Mouse (Mus musculus) layer of hippocampus, adult 9-10 months (tissue): Measurements from ENCODE around the gene Hist2h2ab.
A peak's percentile ranks its signal among the peaks of the same experiment; 100 is the strongest.
"Not testable (repeated sequence)": the region's sequence is repeated elsewhere in the genome, so short reads cannot be mapped to it uniquely, and the experiment has no call there.

ENCODE experiments used
- DNase-seq: peaks from one replicate; pipeline ENCODE4 v3.0.0; 2022; ENCODE audit warnings: low spot score

Gene Hist2h2ab

GRCm38 (mm10) chr3:96262216-96262875, 42.7 kb downstream of the Hist2h2ab start:
- DNase-seq: peak; percentile 58

DNA sequence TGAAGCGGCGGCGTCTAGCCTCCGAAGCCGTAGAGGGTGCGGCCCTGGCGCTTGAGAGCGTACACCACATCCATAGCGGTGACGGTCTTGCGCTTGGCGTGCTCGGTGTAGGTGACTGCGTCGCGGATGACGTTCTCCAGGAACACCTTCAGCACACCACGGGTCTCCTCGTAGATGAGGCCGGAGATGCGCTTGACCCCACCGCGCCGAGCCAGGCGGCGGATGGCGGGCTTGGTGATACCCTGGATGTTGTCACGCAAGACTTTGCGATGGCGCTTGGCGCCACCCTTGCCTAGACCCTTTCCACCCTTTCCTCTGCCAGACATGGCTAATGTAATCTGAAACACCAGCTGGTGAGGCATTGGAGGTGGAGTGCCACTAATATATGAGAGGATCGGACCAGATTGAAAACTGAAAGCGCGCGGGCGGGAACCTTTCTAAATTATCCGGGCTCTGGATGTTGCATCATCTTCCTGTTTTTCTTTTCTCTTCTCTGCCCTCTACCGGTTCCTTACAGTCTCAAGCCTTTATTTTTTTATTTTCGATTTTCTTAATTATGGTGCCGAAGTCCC, 43.4 kb downstream of the Hist2h2ab start, which contains the start of gene Hist2h4:
Gene Hist2h4, minus strand, starts transcription at position 333 of the 572 bp plus-strand sequence.
- DNase-seq: peak; percentile 99

GRCm38 (mm10) chr3:96263558-96264403, 44.1 kb downstream of the Hist2h2ab start:
- no peak for DNase-seq

GRCm38 (mm10) chr3:96264404-96264949, 44.8 kb downstream of the Hist2h2ab start:
- DNase-seq: no peak

- no peak for DNase-seq
These were observed 46.6 kb downstream of the Hist2h2ab start for GRCm38 (mm10) chr3:96266132-96266710.

DNA sequence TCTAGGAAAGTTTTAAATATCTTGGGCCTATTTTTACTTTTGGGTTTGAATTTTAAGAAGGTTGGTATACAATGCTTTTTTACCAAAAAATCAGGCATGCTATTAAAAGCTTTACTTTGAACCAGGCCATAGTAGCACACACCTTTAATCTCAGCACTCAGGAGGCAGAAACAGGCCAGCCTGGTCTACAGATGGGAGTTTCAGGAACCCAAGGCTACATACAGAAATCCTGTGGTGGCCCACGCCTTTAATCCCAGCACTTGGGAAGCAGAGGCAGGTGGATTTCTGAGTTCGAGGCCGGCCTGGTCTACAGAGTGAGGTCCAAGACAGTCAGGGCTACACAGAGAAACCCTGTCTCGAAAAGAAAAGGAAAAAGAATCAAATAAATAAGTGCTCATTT, 47.9 kb downstream of the Hist2h2ab start:
- no peak for DNase-seq

DNA sequence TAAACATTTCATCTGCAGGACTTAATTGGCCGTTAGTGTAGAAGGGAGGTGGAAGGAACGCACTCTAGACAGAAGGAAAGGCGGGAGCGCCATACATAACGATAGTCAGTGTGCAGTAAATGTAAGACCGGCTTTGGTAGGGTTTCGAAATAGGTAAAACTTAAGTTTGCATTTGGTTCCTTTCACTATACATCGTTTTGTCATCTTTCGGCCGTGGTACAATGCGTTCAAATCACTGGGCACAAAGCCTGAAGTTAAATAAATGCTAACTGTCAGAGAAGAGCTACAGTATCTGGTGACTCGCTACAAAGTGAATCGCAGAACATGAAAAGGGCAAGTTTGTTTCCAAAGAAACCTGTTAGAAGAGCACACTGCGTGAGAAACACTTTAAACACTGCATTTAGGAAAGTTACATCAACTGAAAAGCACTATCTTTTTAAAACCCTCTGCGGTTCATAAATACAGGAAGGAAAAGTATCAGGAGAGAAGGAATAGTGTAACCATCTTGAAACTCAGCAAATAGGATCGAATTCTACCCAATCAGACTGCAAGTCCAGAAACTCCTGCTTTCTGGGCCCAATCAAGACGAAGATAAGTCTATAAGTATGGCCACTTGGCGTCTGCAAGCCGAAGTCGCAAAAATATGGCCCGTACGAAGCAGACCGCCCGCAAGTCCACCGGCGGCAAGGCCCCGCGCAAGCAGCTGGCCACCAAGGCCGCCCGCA, 48.5 kb downstream of the Hist2h2ab start, which contains the start of gene Hist2h3b:
Gene Hist2h3b, plus strand, starts transcription at position 604 of the 725 bp plus-strand sequence.
- peak; percentile 78 for DNase-seq

DNA sequence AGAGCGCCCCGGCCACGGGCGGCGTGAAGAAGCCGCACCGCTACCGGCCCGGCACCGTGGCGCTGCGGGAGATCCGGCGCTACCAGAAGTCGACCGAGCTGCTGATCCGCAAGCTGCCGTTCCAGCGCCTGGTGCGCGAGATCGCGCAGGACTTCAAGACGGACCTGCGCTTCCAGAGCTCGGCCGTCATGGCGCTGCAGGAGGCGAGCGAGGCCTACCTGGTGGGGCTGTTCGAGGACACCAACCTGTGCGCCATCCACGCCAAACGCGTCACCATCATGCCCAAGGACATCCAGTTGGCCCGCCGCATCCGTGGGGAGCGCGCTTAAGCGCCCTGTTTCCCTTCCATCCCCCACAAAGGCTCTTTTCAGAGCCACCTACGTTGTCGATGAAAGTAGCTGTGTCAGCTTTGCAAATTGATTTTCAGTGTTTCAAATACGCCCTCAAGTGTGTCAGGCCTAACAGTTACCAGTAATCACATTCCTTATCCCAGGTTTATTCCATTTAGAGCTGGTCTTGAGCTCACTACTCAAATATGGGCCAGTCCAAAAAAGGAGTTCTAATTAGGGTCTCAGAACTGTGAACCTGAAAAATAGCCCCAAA, 49.2 kb downstream of the Hist2h2ab start:
- DNase-seq: not testable (repeated sequence)
